In genomic region chr12:57179465-57180188, GRCm38 (mm10) we compare ENCODE assay signal across 10 mouse cellular contexts. TPM values are rescaled to one million over a fixed set of nuclear protein-coding genes. Genes with fewer than 3 reads are reported as not detected.
DNase-seq lines count a peak whose midpoint lies in the region; ATAC-seq and TF ChIP-seq lines count a peak whose summit lies in the region.
"Had no signal": no experiment of that assay in that cellular context is flagged by ENCODE, and none has a peak within 500 bp of the region (broad histone marks: within the 10 kb centered on the region; RNA-seq: fewer than 3 reads in every experiment).

No protein-coding gene starts in this region.

- DNase-seq in liver, adult 2 months (ENCODE audit: extremely low read depth, low read depth, low spot score), result peak; percentile 18
- DNase-seq in embryonic facial prominence, embryonic 10.5 days (ENCODE audit: low spot score), result peak; percentile 15
- peak; percentile 13 to 24 for DNase-seq in heart, postnatal 36 days
- DNase-seq in left cerebral cortex, postnatal 4 days, result no peak
- no peak for DNase-seq in natural killer cell, adult 2 months (ENCODE audit: low spot score in 2 of 2)
- DNase-seq: liver had no signal

- no peak for TF ChIP-seq POLR2A in liver, adult 2 months (IDR thresholded peaks at IDR 0.05; ENCODE audit: extremely low read depth, insufficient read depth, low read length)

- 46% methylated on average over 5 of the region's 5 CpGs for WGBS in liver, adult 2 months
- WGBS in liver, embryonic 12.5 days (ENCODE audit: insufficient replicate concordance), result 54% methylated on average over 5 of the region's 5 CpGs
- 38% methylated on average over 5 of the region's 5 CpGs for WGBS in embryonic facial prominence, embryonic 10.5 days
- WGBS in neural tube, embryonic 12.5 days, result 27% methylated on average over 5 of the region's 5 CpGs
- WGBS in kidney, embryonic 14.5 days, result 53% methylated on average over 5 of the region's 5 CpGs

- no peaks in the 10 kb centered on the region for H3K36me3 ChIP-seq in liver, adult 2 months (ENCODE audit: control insufficient read depth, insufficient read depth, low read length)
- no peaks in the 10 kb centered on the region for H3K36me3 ChIP-seq in liver, embryonic 12.5 days
- H3K36me3 ChIP-seq in embryonic facial prominence, embryonic 10.5 days (replicated peaks), result no peaks in the 10 kb centered on the region
- no peaks in the 10 kb centered on the region for H3K36me3 ChIP-seq in neural tube, embryonic 12.5 days
- no peaks in the 10 kb centered on the region for H3K36me3 ChIP-seq in kidney, embryonic 14.5 days (ENCODE audit: control insufficient read depth, insufficient read depth, low read length)

- H3K4me1 ChIP-seq in liver, adult 2 months (ENCODE audit: control insufficient read depth, insufficient read depth, low read length), result no peaks in the 10 kb centered on the region
- peaks cover 33% of the 10 kb centered on the region for H3K4me1 ChIP-seq in liver, embryonic 12.5 days
- H3K4me1 ChIP-seq in embryonic facial prominence, embryonic 10.5 days, result peaks cover 12% of the 10 kb centered on the region
- H3K4me1 ChIP-seq in neural tube, embryonic 12.5 days, result no peaks in the 10 kb centered on the region
- no peaks in the 10 kb centered on the region for H3K4me1 ChIP-seq in kidney, embryonic 14.5 days (ENCODE audit: control insufficient read depth, insufficient read depth, low read length)

- ATAC-seq in liver, embryonic 12.5 days, result no peak
- peak; percentile 41 for ATAC-seq in neural tube, embryonic 12.5 days (ENCODE audit: low FRiP score, low read depth)
- ATAC-seq in kidney, embryonic 14.5 days (ENCODE audit: low FRiP score, low TSS enrichment), result no peak
- ATAC-seq: Patski had no signal

- intact Hi-C loops in heart, postnatal 36 days (cut with DNase I), result loop anchor here (5.0 kb wide), 1 partner anchor 192 kb away; no protein-coding TSS in a partner anchor
- intact Hi-C loops in left cerebral cortex, postnatal 4 days (cut with DNase I), result loop anchor here (10.0 kb wide), 1 partner anchor 495 kb away; no protein-coding TSS in a partner anchor

- no peaks in the 10 kb centered on the region for H3K9me3 ChIP-seq in liver, embryonic 12.5 days (replicated peaks)
- no peaks in the 10 kb centered on the region for H3K9me3 ChIP-seq in embryonic facial prominence, embryonic 10.5 days
- no peaks in the 10 kb centered on the region for H3K9me3 ChIP-seq in neural tube, embryonic 12.5 days
- no peaks in the 10 kb centered on the region for H3K9me3 ChIP-seq in kidney, embryonic 14.5 days (ENCODE audit: control insufficient read depth, low read length)

- no peak overlapping the region for H3K9ac ChIP-seq in liver, adult 2 months (ENCODE audit: low read depth, low read length)
- H3K9ac ChIP-seq in liver, embryonic 12.5 days, result no peak overlapping the region
- no peak overlapping the region for H3K9ac ChIP-seq in neural tube, embryonic 12.5 days
- no peak overlapping the region for H3K9ac ChIP-seq in kidney, embryonic 14.5 days (ENCODE audit: low read depth, low read length)

- H3K27ac ChIP-seq in liver, adult 2 months (replicated peaks; ENCODE audit: insufficient read depth, low read depth, low read length), result no peak overlapping the region
- H3K27ac ChIP-seq in liver, embryonic 12.5 days, result no peak overlapping the region
- H3K27ac ChIP-seq in embryonic facial prominence, embryonic 10.5 days (replicated peaks), result no peak overlapping the region
- H3K27ac ChIP-seq in neural tube, embryonic 12.5 days, result no peak overlapping the region
- H3K27ac ChIP-seq in kidney, embryonic 14.5 days (ENCODE audit: low read depth, low read length), result no peak overlapping the region

- H3K27me3 ChIP-seq in liver, adult 2 months (ENCODE audit: control insufficient read depth, insufficient read depth, low read length), result no peaks in the 10 kb centered on the region
- no peaks in the 10 kb centered on the region for H3K27me3 ChIP-seq in liver, embryonic 12.5 days (replicated peaks)
- H3K27me3 ChIP-seq in embryonic facial prominence, embryonic 10.5 days (replicated peaks; ENCODE audit: low read depth, poor library complexity, severe bottlenecking), result no peaks in the 10 kb centered on the region
- no peaks in the 10 kb centered on the region for H3K27me3 ChIP-seq in neural tube, embryonic 12.5 days (replicated peaks)
- no peaks in the 10 kb centered on the region for H3K27me3 ChIP-seq in kidney, embryonic 14.5 days (ENCODE audit: control insufficient read depth, insufficient read depth, low read length)

- no peak for TF ChIP-seq CTCF in liver, adult 2 months (IDR thresholded peaks at IDR 0.05; ENCODE audit: low read depth, low read length)

- H3K4me2 ChIP-seq in liver, embryonic 12.5 days, result no peak overlapping the region
- H3K4me2 ChIP-seq in neural tube, embryonic 12.5 days (replicated peaks), result no peak overlapping the region
- no peak overlapping the region for H3K4me2 ChIP-seq in kidney, embryonic 14.5 days (replicated peaks; ENCODE audit: low read depth, low read length)

- H3K79me2 ChIP-seq in liver, adult 2 months (ENCODE audit: control insufficient read depth, insufficient read depth, low read length), result peaks cover 6% of the 10 kb centered on the region; the same call in 1 of the 2 replicates

- H3K4me3 ChIP-seq in liver, adult 2 months (ENCODE audit: insufficient read depth, low read depth, low read length), result no peak overlapping the region
- H3K4me3 ChIP-seq in liver, embryonic 12.5 days, result no peak overlapping the region
- no peak overlapping the region for H3K4me3 ChIP-seq in embryonic facial prominence, embryonic 10.5 days
- H3K4me3 ChIP-seq in neural tube, embryonic 12.5 days, result no peak overlapping the region
- H3K4me3 ChIP-seq in kidney, embryonic 14.5 days (ENCODE audit: low read length), result no peak overlapping the region

RNA-seq across cellular contexts. Expression of gene Slc25a21, which starts 17.6 kb away (rescaled TPM):
- 8.3 and 13.9 TPM in 2 replicates for total RNA-seq in liver, adult 2 months (2014; rRNA removed)
- 3.6 and 4.5 TPM in 2 replicates for polyA plus RNA-seq in liver, adult 2 months (2012; rRNA removed)
- polyA plus RNA-seq in liver, embryonic 12.5 days (2016; fragmentation: Nextera tagmentation; extraction: Ambion mirVana), result 30.0 and 33.1 TPM in 2 replicates
- polyA plus RNA-seq in embryonic facial prominence, embryonic 10.5 days (2016; fragmentation: Nextera tagmentation; extraction: Ambion mirVana), result 2.7 and 2.9 TPM in 2 replicates
- total RNA-seq in heart, postnatal 36 days (2021), result under 1 TPM; 0.42 to 0.81 TPM
- 0.25 and 1.1 TPM in 2 replicates for polyA plus RNA-seq in neural tube, embryonic 12.5 days (2016; fragmentation: Nextera tagmentation; extraction: Ambion mirVana)
- total RNA-seq in left cerebral cortex, postnatal 4 days (2021), result under 1 TPM in 1 of 2 experiments, not detected in 1; 0.32 TPM
- 1.5 and 2.8 TPM in 2 replicates for polyA plus RNA-seq in kidney, embryonic 14.5 days (2014; fragmentation: Nextera tagmentation; extraction: Ambion mirVana)

RNA-seq across cellular contexts. Expression of gene Prps1l3, which starts 50.6 kb away (rescaled TPM):
- 40.1 and 41.1 TPM in 2 replicates for total RNA-seq in liver, adult 2 months (2014; rRNA removed)
- polyA plus RNA-seq in liver, adult 2 months (2012; rRNA removed), result 13.2 and 17.5 TPM in 2 replicates
- 59.4 and 61.7 TPM in 2 replicates for polyA plus RNA-seq in liver, embryonic 12.5 days (2016; fragmentation: Nextera tagmentation; extraction: Ambion mirVana)
- polyA plus RNA-seq in embryonic facial prominence, embryonic 10.5 days (2016; fragmentation: Nextera tagmentation; extraction: Ambion mirVana), result 92.8 and 93.1 TPM in 2 replicates
- 10 to 100 TPM; 17.6 to 17.7 TPM for total RNA-seq in heart, postnatal 36 days (2021)
- polyA plus RNA-seq in neural tube, embryonic 12.5 days (2016; fragmentation: Nextera tagmentation; extraction: Ambion mirVana), result 44.1 and 44.4 TPM in 2 replicates
- 10 to 100 TPM; 13.4 to 14.3 TPM for total RNA-seq in left cerebral cortex, postnatal 4 days (2021)
- polyA plus RNA-seq in kidney, embryonic 14.5 days (2014; fragmentation: Nextera tagmentation; extraction: Ambion mirVana), result 59.4 and 97.0 TPM in 2 replicates

RNA-seq across cellular contexts. Expression of gene Mipol1, which starts 50.6 kb away (rescaled TPM):
- 4.8 and 6.7 TPM in 2 replicates for total RNA-seq in liver, adult 2 months (2014; rRNA removed)
- polyA plus RNA-seq in liver, adult 2 months (2012; rRNA removed), result 0.77 and 0.97 TPM in 2 replicates
- 5.4 and 6.1 TPM in 2 replicates for polyA plus RNA-seq in liver, embryonic 12.5 days (2016; fragmentation: Nextera tagmentation; extraction: Ambion mirVana)
- polyA plus RNA-seq in embryonic facial prominence, embryonic 10.5 days (2016; fragmentation: Nextera tagmentation; extraction: Ambion mirVana), result 9.9 and 10.2 TPM in 2 replicates
- 1 to 10 TPM; 4.5 to 4.9 TPM for total RNA-seq in heart, postnatal 36 days (2021)
- polyA plus RNA-seq in neural tube, embryonic 12.5 days (2016; fragmentation: Nextera tagmentation; extraction: Ambion mirVana), result 6.7 and 6.8 TPM in 2 replicates
- total RNA-seq in left cerebral cortex, postnatal 4 days (2021), result 1 to 10 TPM; 4.6 to 5.1 TPM
- polyA plus RNA-seq in kidney, embryonic 14.5 days (2014; fragmentation: Nextera tagmentation; extraction: Ambion mirVana), result 11.3 and 13.2 TPM in 2 replicates

Comparison
In these comparisons a context has a peak if more than half of its experiments do, and no peak if none do; other contexts are left out.
1. DNase-seq: peak in liver, adult 2 months (single experiment), embryonic facial prominence, embryonic 10.5 days (single experiment) and heart, postnatal 36 days (2 of 2); none in left cerebral cortex, postnatal 4 days (single experiment) and natural killer cell, adult 2 months (0 of 2).